Mouse (Mus musculus): ENCODE results near the gene Samd4b.
"Not testable (repeated sequence)": the region's sequence is repeated elsewhere in the genome, so short reads cannot be mapped to it uniquely, and the experiment has no call there.

The Samd4b gene

DNA sequence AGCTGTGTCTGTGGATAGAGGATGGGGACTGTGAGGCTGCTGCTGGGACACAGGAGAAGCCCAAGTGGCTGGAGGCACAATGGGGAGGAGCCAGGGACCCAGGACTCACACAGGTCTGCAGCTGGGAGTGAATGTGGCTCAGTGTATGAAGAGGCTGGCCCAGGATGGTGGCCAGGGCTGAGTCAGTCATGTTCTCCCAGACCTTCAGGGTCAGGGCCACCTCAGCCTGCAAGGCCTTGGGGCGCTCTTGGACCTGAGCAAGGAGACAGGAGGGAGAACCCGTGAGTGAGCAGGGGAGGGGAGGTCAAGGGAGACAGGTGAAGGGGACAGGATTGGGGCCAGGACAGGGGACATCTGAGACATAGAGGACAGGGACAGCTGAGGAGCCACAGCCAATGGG, 88.8 kb downstream of the Samd4b start:
- not testable (repeated sequence) for DNase-seq (ENCODE audit: low read depth, low spot score)

DNA sequence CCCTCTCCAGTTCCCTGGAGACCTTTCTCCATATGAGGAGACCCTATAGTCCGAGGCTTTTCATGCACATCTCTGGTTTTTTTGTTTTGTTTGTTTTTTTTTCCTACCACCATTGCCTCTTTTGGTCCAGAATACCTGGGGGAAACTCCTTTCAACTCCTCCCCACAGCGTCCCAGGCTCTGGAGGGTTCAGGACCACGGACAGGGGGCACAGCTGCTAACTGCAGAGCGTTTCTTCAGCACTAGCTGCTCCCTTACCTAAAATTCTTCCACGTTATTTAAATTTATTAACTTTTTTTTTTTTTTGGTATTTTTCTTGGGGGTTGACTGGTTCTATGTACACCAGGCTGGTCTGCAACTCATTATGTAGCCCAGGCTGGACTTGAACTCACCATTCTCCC, 92.4 kb downstream of the Samd4b start:
- peak; percentile 47 for DNase-seq (ENCODE audit: low read depth, low spot score)

DNA sequence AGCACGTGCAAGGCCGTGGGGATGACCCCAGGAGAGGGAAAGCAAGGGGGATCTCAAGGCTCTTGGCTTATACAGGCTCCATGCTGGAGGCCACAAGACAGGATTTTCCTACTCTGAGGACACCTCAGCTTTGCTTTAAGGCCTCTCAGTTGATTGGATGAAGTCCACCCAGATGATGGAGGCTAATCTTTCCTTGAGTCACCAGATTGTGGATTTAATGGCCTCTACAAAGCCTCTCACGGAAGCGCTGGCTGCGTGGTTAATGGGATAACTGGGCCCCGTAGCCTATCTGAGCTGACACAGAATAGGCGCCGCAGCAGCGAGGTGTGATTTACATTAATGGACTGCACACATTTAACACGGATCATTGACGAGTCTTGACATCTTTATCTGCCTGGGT, 102.5 kb downstream of the Samd4b start:
- DNase-seq (ENCODE audit: low read depth, low spot score): no peak

DNA sequence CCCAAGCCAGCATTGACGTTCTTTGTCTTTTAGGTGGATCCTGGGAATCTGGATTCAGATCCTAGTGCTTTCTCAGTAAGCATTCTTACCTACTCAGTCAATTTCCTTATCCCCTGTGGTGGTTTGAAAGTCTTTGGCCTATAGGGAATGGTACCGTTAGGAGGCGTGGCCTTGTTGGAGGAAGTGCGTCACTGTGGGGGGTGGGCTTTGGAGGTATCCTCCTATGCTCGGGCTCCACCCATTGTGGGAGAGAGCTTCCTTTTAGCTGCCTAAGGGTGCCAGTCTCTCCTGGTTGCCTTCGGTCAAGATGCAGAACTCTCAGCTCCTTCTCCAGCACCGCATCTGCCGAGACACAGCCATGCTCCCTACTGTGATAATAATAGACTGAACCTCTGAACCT, 105.6 kb downstream of the Samd4b start:
- DNase-seq (ENCODE audit: low read depth, low spot score): no peak

DNA sequence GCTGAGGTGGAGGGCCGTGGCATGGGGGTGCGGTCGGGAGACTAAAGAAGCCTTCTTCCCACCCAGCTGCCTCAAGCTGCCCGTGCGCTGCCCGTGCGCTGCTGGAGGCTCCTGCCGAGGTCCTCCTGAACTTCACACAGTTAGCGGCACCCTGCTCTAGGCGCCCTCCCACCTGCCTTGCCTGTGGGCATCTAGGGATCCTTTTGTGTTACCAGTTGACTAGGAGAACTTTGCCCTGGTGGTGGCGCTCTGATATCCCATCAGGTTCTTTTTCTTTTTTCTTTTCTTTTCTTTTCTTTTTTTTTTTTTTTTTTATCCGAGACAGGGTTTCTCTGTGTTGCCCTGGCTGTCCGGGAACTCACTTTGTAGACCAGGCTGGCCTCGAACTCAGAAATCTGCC, 107.0 kb downstream of the Samd4b start:
- no peak for DNase-seq (ENCODE audit: low read depth, low spot score)

DNA sequence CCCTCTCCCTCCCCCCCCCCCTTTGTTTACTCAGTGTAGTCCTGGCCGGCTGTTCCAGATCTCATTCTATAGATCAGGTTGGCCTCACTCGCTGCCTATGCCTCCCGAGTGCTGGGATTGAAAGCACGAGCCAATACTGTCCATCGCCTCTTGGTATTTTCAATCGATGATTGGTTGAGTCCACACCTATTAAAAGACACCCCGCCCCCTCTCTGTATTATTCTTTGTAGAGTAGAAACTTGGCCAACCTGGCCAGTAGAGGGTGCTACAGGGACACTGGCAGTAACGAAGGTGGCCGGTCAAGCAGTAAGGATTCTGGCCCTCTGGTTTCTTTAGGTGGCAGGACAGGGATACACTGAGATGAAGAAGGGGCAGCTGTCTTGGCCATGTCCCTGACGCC, 107.5 kb downstream of the Samd4b start:
- DNase-seq (ENCODE audit: low read depth, low spot score): peak; percentile 66

DNA sequence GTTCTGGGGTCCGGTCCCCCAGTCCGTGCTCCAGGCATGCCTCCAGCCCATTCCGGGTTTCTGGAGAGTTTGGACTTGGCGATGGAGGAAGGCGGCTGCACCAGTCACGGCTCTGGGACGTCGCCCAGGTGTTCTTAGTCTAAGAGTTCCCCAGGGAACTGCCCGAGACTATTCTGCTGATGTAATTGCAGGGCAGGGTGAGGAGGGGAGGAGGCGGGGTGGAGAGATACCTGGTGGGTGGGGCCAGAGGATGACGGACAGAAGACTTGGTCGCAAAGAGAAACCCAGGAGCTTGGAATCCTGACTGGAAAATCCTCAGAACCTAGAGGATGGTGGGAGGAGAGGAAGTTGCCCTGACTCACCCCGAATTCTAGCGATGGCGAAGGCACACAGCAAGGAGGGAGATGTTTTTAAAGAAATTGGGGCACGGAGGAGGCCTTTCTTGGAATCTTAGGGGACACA, 109.9 kb downstream of the Samd4b start:
- no peak for DNase-seq (ENCODE audit: low read depth, low spot score)

DNA sequence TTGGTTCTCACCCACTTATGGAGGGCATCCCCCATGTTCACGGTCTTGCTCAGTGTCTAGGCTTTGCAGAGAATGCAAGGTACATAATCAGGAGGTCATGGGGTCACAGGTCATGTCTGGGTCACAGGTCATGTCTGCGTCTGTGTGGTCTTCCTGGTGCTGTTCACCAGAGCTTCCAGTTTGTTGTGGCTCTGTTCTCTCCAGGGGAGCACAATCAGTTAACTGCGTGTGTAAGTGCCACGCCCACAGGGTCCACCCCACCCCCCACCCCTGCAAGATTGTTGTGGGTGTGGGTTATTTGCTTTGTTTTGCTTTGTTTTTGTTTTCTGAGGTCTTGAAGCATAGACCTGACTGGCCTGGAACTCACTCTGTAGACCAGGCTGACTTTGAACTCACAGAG, 113.8 kb downstream of the Samd4b start:
- no peak for DNase-seq (ENCODE audit: low read depth, low spot score)

DNA sequence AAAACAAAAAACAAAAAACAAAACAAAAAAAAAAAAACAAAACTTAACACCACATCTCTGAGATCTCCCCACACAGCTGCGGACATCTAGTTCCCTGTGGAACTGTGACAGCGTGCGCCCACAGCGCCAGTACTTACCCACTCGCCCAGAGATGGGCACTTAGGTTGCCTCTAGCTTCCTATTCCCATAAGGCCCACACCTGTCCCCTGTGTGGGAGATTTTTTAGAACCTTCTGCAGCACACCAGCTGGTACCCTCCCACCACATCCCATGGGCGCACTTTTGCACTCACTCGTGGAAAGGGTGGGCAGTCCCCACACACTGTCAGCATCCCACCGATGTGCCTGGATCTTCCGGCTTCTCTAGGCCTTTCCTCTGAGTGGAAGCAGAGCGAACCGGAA, 115.1 kb downstream of the Samd4b start:
- DNase-seq (ENCODE audit: low read depth, low spot score): no peak

DNA sequence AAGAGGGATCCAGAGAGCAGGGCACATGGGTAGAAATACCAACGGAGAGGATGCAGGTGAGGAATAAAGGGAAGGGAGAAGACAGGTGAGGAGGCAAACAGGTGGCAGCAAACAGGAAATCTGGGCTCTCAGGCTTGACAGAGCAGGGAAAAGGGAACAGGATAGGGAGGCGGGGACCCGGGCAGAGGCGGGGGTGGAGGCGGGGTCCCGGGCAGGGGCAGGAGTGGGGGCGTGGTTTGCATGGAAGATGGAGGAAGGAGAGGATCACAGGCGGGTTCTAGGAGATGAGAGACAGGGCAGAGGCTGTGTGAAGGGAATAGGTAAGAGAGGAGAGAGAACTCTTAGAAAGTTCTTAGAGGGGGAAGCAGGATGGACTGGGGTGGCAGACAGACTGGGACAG, 119.1 kb downstream of the Samd4b start:
- DNase-seq (ENCODE audit: low read depth, low spot score): no peak

DNA sequence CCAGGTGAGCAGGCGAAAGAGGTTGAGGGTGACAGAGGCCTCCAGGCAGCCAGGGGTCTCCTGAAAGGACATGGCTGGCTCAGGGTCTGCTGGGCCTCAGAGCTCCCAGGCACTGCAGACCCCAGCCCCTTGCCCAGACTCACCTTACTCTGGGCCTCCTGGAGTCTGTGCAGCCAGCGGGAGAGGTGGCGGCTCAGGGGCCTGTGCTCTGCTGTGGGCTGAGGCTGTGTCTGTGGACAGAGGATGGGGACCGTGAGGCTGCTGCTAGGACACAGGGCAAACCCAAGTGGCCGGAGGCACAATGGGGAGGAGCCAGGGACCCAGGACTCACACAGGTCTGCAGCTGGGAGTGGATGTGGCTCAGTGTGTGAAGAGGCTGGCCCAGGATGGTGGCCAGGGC, 120.6 kb downstream of the Samd4b start:
- no peak for DNase-seq (ENCODE audit: low read depth, low spot score)

DNA sequence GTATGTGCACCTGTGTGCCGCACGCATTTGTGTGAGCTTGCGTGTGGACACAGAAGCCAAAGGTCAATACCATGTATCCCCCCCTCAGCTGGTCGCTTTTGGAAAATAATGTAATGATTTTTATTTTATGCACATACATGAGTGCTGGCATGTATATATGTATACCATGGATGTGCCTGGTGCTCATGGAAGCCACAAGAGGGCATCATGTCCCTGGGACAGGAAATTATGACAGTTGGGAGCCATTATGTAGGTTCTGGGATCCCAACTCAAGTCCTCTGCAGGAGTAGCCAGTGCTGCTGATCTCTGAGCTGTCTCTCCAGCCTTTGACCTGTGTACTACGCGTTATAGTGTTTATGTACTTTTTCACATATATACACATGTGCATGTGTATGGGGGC, 121.8 kb downstream of the Samd4b start:
- no peak for DNase-seq (ENCODE audit: low read depth, low spot score)

DNA sequence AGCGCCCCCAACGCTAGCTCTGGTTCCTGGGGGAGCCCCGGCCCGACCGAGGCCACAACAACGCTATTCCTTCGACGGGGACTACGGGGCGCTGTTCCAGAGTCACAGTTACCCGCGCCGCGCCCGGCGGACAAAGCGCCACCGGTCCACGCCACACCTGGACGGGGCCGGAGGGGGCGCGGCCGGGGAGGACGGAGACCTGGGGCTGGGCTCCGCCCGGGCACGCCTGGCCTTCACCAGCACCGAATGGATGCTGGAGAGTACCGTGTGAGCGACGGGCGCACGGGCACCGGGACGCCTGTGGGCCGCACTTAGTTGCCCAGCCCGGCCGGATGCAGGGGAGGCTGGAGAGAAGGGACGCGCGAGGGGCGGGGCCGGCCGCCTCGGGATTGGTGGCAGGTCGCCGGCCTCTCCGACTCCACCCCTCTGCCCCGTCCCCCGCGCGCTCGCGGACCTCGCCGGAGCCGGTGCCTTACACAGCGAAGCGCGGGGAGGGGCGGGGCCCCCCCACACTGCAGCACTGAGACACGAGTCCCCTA, 130.7 kb downstream of the Samd4b start:
- DNase-seq (ENCODE audit: low read depth, low spot score): peak; percentile 39

DNA sequence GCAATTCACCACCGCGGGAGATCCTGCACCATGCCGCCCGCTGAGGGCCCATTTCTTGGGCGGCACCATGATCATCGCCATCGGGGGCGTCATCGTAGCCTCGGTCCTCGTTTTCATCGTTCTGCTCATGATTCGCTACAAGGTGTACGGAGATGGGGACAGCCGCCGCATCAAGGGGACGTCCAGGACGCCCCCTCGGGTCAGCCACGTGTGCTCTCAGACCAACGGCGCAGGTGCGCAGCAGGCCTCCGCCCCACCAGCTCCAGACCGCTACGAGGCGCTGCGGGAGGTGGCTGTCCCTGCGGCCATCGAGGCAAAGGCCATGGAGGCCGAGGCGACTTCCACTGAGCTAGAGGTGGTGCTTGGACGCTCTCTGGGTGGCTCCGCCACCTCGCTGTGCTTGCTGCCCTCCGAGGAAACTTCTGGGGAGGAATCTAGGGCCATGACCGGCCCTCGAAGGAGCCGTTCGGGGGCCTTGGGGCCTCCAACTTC, 131.2 kb downstream of the Samd4b start:
- DNase-seq (ENCODE audit: low read depth, low spot score): no peak

DNA sequence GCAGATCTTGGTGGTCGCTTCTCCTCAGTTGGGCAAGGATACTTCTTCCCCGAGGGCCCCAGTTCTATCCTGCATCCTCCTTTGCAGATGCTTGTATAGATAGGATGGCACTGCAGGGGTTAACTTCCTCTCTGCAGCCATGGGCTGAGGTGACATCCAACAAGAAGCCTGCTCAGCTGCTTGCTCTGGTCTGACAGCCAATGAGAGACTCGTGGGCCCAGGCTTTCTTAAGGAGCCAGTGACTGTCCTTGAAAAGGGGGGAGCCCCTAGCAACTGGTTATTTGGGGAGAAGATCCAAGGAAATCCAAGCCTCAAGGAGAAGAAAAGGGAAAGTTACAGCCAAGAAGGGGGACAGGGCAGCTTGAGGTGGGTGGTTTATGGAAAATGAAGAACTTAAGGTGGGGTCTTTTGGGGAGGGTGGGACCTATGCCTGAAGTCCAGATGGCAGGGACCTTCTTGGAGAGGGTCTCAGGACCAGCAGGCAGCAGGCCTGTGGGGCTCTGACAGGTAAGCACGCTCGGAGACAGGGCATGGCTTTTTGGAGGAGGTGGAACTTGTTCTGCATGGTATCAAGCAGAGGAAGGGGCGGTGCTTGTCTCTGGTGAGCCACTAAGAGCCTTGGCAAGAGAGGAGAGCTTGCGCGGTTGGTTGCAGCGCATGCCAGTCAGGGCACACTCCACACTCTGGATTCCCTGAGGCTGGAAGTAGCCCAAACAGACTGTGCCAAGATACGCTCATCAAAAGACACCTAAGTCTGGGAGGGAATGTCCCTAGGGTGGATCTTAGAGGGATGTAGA, 133.3 kb downstream of the Samd4b start:
- DNase-seq (ENCODE audit: low read depth, low spot score): peak; percentile 31

DNA sequence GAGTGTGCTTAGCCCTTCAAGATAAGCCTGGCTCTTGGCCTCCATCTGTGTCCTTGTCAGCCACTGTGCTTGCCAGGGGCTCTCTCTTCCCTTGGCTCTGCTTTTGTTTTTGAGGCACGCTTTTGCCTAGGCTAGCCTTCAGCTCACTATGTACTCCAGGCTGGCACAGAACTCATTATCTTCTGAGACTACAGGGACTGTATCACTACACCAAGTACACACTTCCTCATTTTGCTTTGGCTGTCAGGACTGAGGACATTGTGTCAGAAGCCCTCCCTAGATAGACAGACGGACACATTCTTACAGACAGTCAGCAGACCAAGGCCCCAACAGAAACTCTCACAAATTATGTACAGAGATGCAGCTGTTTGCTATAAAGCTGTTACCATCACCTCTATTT, 135.2 kb downstream of the Samd4b start:
- no peak for DNase-seq (ENCODE audit: low read depth, low spot score)

DNA sequence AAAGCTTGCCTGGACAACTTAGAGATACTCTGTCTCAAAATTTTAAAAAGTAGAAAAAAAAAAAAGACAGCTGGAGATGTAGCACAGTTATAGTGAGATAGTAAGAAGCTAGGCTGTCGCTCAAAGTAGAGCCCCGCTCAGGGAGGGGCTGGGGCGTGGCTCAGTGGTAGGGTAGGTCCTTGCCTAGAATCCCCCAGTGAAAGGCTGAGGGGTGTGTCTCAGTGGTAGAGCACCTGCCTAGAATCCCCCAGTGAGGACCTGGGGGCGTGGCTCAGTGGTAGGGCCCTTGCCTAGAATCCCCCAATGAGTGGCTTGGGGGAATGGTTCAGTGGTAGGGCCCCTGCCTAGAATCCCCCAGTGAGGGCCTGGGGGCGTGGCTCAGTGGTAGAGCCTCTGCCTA, 137.6 kb downstream of the Samd4b start:
- DNase-seq (ENCODE audit: low read depth, low spot score): no peak

DNA sequence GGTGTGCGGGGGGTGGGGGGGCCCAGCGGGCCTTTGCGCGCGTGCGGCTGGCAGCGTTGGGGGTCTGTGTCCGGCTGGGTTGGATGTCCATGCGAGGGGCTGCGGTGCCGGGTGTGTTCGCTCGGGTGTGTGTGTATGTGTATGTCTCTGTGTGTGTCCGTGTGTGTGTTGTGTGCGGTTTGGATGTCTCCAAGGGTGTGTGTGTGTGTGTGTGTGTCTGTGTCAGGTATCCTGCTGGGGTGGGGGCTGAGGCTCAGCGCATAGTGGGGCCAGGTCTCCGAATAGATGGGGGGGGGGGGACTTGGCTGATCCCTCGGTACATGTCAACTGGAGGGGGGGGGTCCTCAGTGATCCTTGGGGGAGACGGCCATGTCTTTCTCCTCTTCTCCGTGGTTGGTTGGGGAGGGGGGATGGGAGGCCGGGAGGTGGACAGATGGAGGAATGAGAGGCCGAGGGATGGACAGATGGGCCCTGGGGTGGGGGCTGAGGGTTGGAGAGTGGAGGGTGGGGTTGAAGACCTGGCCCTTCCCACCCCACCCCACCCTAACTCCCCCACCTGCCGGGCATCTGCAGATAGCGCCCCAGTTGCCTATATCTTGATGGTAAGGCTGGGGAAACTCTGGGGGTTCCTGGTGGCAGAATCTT, 145.5 kb downstream of the Samd4b start:
- no peak for DNase-seq (ENCODE audit: low read depth, low spot score)

DNA sequence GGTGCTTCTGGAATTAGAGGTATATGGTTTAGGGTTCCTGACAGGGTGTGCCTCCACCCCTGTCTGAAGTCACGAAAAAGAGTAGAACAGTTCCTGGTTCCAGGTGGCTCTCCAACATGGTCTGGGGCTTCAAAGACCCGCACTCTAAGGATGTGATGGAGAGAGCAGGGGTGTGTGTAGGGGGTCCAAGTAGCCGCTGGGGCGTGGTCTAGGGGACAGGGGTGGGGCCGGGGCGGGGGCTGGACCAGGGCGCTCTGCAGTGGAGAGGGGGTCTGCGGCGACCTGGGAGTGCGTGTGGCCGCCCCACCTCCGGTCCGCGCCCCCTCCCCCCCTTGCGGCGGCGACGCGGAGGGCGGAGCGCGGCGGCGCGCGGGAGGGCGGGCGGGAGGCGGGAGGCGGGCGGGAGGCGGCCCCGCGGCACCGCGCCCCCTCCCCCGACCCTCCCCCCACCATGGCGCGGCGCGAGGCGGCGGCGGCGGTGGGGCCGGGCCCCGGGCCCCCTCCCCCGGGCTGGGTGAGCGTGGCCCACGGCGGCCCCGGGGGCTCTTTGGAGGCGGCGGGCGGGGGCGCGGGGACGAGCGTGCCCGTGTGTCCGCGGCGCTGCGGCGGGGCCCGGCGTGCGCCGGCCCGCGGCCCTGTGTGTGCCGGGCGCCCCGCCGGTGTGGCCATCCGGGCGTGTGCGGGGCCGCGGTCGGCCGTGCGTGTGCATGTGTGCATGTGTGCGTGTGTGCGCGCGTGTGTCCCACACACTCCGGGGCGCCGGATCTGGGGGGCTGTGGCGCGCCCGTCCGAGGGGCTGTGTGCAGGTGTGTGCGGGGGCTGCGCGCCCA, 146.2 kb downstream of the Samd4b start, which contains the start of gene Lrfn1:
TSS of gene Lrfn1 (plus strand) at position 450 of the 830 bp plus-strand sequence.
- DNase-seq (ENCODE audit: low read depth, low spot score): peak; percentile 30

DNA sequence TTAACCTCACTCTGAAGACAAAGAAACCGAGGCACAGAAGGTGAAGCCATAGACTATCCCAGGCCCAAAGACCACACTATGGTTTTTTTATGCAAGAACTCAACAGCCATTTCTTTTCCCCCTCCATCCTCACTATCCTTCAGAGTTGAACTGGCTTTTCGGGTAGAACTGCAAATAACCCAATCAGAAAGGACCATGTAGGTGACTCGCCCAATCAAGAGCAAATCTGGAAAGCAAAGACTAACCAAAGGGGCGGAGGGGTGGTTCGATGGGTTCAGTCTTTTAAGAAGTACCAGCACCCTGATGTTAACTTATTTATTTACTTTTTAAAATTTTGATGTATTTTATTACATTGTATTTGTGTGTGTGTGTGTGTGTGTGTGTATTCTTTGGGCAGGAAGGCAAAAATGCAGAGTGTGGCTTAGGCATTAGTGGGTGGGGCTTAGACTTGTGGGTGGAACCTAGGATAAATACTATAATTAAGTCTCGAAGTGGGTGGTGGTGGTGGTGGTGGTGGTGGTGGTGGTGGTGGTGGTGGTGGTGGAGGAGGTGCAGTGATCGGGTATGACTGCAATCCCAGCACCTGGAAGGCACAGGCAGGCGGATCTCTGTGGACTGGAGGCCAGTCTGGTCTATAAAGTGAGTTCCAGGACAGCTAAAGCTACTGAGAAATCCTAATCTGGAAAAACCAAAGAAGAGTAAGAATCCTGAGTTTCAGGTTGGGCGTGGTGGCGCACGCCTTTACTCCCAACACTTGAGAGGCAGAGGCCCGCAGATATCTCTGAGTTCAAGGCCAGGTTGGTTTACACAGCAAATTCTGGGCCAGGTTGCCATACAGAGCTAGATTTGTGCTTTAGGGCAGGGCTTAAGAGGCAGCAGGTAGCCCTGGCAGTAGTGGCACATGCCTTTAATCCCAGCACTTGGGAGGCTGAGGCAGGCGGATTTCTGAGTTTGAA, 149.8 kb downstream of the Samd4b start:
- DNase-seq (ENCODE audit: low read depth, low spot score): no peak

Data from forelimb bud, embryonic 11.5 days (tissue).